Mouse (Mus musculus): ENCODE results near the gene Smim1.

GRCm38 (mm10) chr4:154026441-154026761, 371 bp upstream of the Smim1 start:
- TF ChIP-seq CTCF (IDR thresholded peaks at IDR 0.05; ENCODE audit: insufficient read depth, low read length) (no peak), POLR2A (IDR thresholded peaks at IDR 0.05; ENCODE audit: borderline replicate concordance, extremely low read depth, low read depth, low read length) (no peak)

Data from lung, adult 2 months (tissue).